Mouse (Mus musculus) C2C12 (cell line): Measurements from ENCODE around the gene Vmn1r83.

Experiments used
- CEBPB ChIP-seq: IDR thresholded peaks from one replicate; pipeline ENCODE4 v1.6.1; 2011; ENCODE audit warnings: low read depth, mild to moderate bottlenecking, control low read depth, moderate library complexity
- CTCF ChIP-seq: IDR thresholded peaks from one replicate; pipeline ENCODE4 v1.5.1; 2011; ENCODE audit not compliant: control insufficient read depth, insufficient read depth, insufficient read length
- FOSL1 ChIP-seq: IDR thresholded peaks from one replicate; pipeline ENCODE4 v1.8.0; 2011; ENCODE audit warnings: mild to moderate bottlenecking, low read length; ENCODE audit not compliant: poor library complexity, insufficient read depth, severe bottlenecking
- MAX ChIP-seq: IDR thresholded peaks from one replicate; pipeline ENCODE4 v1.6.1; 2011; ENCODE audit warnings: mild to moderate bottlenecking, control low read depth
- MYOD1 ChIP-seq: IDR thresholded peaks from one replicate; pipeline ENCODE4 v1.6.1; 2011; ENCODE audit warnings: low read depth; ENCODE audit not compliant: control insufficient read depth, insufficient read length
- MYOG ChIP-seq: IDR thresholded peaks from one replicate; pipeline ENCODE4 v1.6.1; 2011; ENCODE audit not compliant: control insufficient read depth, insufficient read length; ENCODE audit errors: extremely low read depth
- USF1 ChIP-seq: IDR thresholded peaks from one replicate; pipeline ENCODE4 v1.6.1; 2011; ENCODE audit warnings: low read depth, mild to moderate bottlenecking, control low read depth, moderate library complexity

DNA sequence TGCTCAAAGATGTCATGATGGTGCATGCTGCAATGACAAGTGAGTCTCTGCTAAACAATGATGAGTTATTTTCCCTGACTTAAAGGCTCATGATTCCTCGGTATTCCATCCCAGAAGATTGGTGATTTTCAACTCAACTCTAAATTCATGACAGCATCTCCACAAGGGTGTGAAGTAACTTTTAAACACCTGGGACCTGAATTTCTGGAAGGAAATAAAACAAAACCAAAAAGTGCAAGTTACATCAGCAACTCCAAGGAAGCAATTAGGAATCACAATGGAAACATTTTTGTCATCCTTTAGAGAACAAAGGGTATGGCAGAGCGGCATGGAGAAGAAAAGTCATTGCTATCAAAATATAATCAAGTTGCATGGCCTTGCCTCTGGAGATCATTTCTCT lies at the start of gene Vmn1r83:
- no peak for TF ChIP-seq CTCF
- TF ChIP-seq MAX, result no peak
- no peak for TF ChIP-seq FOSL1
- no peak for TF ChIP-seq MYOD1
- TF ChIP-seq USF1, result no peak
- TF ChIP-seq MYOG, result no peak
- no peak for TF ChIP-seq CEBPB
